ENCODE assay signal across 7 mouse cellular contexts in the genomic region with DNA sequence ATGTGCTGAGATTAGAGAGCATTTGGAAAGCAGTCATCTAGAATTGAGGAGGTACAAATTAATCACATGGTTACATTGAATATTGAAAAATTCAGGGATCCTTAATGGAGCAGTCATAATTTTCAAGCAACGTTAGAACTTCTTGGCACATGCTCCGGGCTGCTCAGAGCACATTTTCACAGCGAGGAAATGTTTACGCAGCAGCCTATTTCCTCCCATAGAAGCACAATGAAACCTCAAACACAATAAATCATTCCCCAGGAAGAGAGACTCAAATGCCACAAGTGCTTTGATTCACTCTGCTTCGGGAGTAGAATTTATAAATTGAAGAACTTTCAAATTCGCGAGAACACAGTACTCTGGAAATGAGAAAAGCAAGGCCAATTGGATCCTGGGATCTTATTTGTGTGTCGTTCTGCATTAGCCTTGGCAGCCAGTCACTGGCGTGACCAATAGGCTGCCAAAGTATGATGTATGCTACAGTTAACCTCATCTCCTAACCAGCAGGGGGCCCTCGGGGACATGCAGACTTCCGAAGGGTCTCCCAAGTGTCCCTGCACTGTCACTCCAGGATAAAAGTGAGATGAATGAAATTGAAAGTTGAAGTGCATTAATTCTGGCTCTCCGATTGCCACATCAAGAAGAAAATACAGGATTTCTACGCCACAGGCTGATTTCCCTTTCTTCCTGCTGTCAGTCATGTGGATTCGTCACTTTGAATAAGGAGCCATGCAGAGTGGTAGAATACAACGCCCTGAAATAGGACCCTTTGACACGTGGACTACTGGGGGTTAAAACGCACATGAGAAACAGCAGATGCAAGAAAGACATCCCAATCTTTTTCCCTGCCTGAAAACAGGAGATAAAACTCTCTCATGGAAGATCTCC.
DNase-seq lines count a peak whose midpoint lies in the region; ATAC-seq and TF ChIP-seq lines count a peak whose summit lies in the region.

No protein-coding gene starts in this region.

- H3K9ac ChIP-seq in embryonic facial prominence, embryonic 12.5 days = no peak overlapping the region
- H3K9ac ChIP-seq in kidney, embryonic 15.5 days = no peak overlapping the region
- no peak overlapping the region for H3K9ac ChIP-seq in limb, embryonic 12.5 days (replicated peaks)
- H3K9ac ChIP-seq in midbrain, embryonic 11.5 days (ENCODE audit: low read length) = no peak overlapping the region

- no peaks in the 10 kb centered on the region for H3K4me1 ChIP-seq in brown adipose tissue, adult 24 weeks (ENCODE audit: control insufficient read depth, insufficient read depth, insufficient read length, low read length)
- no peaks in the 10 kb centered on the region for H3K4me1 ChIP-seq in embryonic facial prominence, embryonic 12.5 days
- H3K4me1 ChIP-seq in heart, embryonic 10.5 days = no peaks in the 10 kb centered on the region
- H3K4me1 ChIP-seq in kidney, embryonic 15.5 days = 0 out of 2 replicates have a peak, but pooled peaks cover 4% of the 10 kb centered on the region
- H3K4me1 ChIP-seq in limb, embryonic 12.5 days (replicated peaks) = no peaks in the 10 kb centered on the region; the same call in 1 of the 2 replicates
- peaks cover 2% of the 10 kb centered on the region; the same call in 1 of the 2 replicates for H3K4me1 ChIP-seq in midbrain, embryonic 11.5 days (ENCODE audit: control insufficient read depth, insufficient read depth, low read length)
- no peaks in the 10 kb centered on the region for H3K4me1 ChIP-seq in small intestine, adult 2 months (ENCODE audit: control insufficient read depth, insufficient read depth, insufficient read length, low read length)

- peak overlapping the region; percentile 22 for H3K4me3 ChIP-seq in brown adipose tissue, adult 24 weeks (ENCODE audit: insufficient read depth, low read depth, low read length)
- peak overlapping the region; percentile 13; the same call in 1 of the 2 replicates for H3K4me3 ChIP-seq in embryonic facial prominence, embryonic 12.5 days
- peak overlapping the region; percentile 30 for H3K4me3 ChIP-seq in heart, embryonic 10.5 days
- H3K4me3 ChIP-seq in kidney, embryonic 15.5 days (replicated peaks) = peak overlapping the region; percentile 29
- H3K4me3 ChIP-seq in limb, embryonic 12.5 days (replicated peaks) = no peak overlapping the region
- H3K4me3 ChIP-seq in midbrain, embryonic 11.5 days (ENCODE audit: low read depth, low read length) = peak overlapping the region; percentile 9; the same call in 1 of the 2 replicates
- H3K4me3 ChIP-seq in small intestine, adult 2 months (ENCODE audit: low read depth, low read length) = no peak overlapping the region

- H3K9me3 ChIP-seq in embryonic facial prominence, embryonic 12.5 days = no peaks in the 10 kb centered on the region
- no peaks in the 10 kb centered on the region for H3K9me3 ChIP-seq in heart, embryonic 10.5 days
- H3K9me3 ChIP-seq in kidney, embryonic 15.5 days (replicated peaks) = no peaks in the 10 kb centered on the region
- no peaks in the 10 kb centered on the region for H3K9me3 ChIP-seq in limb, embryonic 12.5 days
- H3K9me3 ChIP-seq in midbrain, embryonic 11.5 days (ENCODE audit: control insufficient read depth, low read length) = no peaks in the 10 kb centered on the region

- 31% methylated on average over 17 of the region's 17 CpGs for WGBS in embryonic facial prominence, embryonic 12.5 days
- WGBS in heart, embryonic 10.5 days = 42% methylated on average over 17 of the region's 17 CpGs
- 13% methylated on average over 17 of the region's 17 CpGs for WGBS in kidney, embryonic 15.5 days
- 40% methylated on average over 17 of the region's 17 CpGs for WGBS in limb, embryonic 12.5 days
- WGBS in midbrain, embryonic 11.5 days = 36% methylated on average over 17 of the region's 17 CpGs
- 19% methylated on average over 17 of the region's 17 CpGs for WGBS in small intestine, adult 2 months

- peak overlapping the region; percentile 40 for H3K4me2 ChIP-seq in embryonic facial prominence, embryonic 12.5 days (replicated peaks)
- peak overlapping the region; percentile 52 for H3K4me2 ChIP-seq in kidney, embryonic 15.5 days
- H3K4me2 ChIP-seq in limb, embryonic 12.5 days = peak overlapping the region; percentile 33
- peak overlapping the region; percentile 16; the same call in 1 of the 2 replicates for H3K4me2 ChIP-seq in midbrain, embryonic 11.5 days

- ATAC-seq in embryonic facial prominence, embryonic 12.5 days (ENCODE audit: insufficient number of reproducible peaks, insufficient read depth, low FRiP score, low TSS enrichment) = peak; percentile 82; the same call in 1 of the 2 replicates
- ATAC-seq in kidney, embryonic 15.5 days (replicated peaks; ENCODE audit: low FRiP score) = peak; percentile 94
- ATAC-seq in limb, embryonic 12.5 days (ENCODE audit: insufficient number of reproducible peaks, insufficient read depth, low FRiP score, low TSS enrichment, low read depth) = no peak
- peak; percentile 97 for ATAC-seq in midbrain, embryonic 11.5 days (ENCODE audit: low FRiP score)

- H3K27ac ChIP-seq in brown adipose tissue, adult 24 weeks (replicated peaks; ENCODE audit: low read depth, low read length) = peak overlapping the region; percentile 15; the same call in 1 of the 2 replicates
- no peak overlapping the region for H3K27ac ChIP-seq in embryonic facial prominence, embryonic 12.5 days
- H3K27ac ChIP-seq in heart, embryonic 10.5 days = no peak overlapping the region
- peak overlapping the region; percentile 33 for H3K27ac ChIP-seq in kidney, embryonic 15.5 days
- H3K27ac ChIP-seq in limb, embryonic 12.5 days = no peak overlapping the region
- H3K27ac ChIP-seq in midbrain, embryonic 11.5 days (ENCODE audit: low read depth, low read length) = no peak overlapping the region
- no peak overlapping the region for H3K27ac ChIP-seq in small intestine, adult 2 months (ENCODE audit: insufficient read depth, low read depth, low read length)

- no peak for TF ChIP-seq POLR2A in small intestine, adult 2 months (IDR thresholded peaks at IDR 0.05; ENCODE audit: low read depth, low read length)

- no peaks in the 10 kb centered on the region for H3K27me3 ChIP-seq in embryonic facial prominence, embryonic 12.5 days
- H3K27me3 ChIP-seq in heart, embryonic 10.5 days (ENCODE audit: insufficient read depth, poor library complexity, severe bottlenecking) = no peaks in the 10 kb centered on the region
- H3K27me3 ChIP-seq in kidney, embryonic 15.5 days = no peaks in the 10 kb centered on the region
- H3K27me3 ChIP-seq in limb, embryonic 12.5 days = no peaks in the 10 kb centered on the region
- no peaks in the 10 kb centered on the region for H3K27me3 ChIP-seq in midbrain, embryonic 11.5 days (ENCODE audit: control insufficient read depth, insufficient read depth, low read length)
- no peaks in the 10 kb centered on the region for H3K27me3 ChIP-seq in small intestine, adult 2 months (ENCODE audit: control insufficient read depth, insufficient read depth, low read length)

- 0 out of 2 replicates have a peak, but pooled peaks have one; percentile 18 for TF ChIP-seq CTCF in small intestine, adult 2 months (IDR thresholded peaks at IDR 0.05; ENCODE audit: extremely low read depth, insufficient read length, insufficient replicate concordance, low read depth, low read length)

- no peak for DNase-seq in heart, embryonic 10.5 days (ENCODE audit: low spot score)
- peak; percentile 92 for DNase-seq in midbrain, embryonic 11.5 days (ENCODE audit: low spot score, missing footprints)

- no peaks in the 10 kb centered on the region for H3K36me3 ChIP-seq in embryonic facial prominence, embryonic 12.5 days
- no peaks in the 10 kb centered on the region for H3K36me3 ChIP-seq in heart, embryonic 10.5 days
- H3K36me3 ChIP-seq in kidney, embryonic 15.5 days = no peaks in the 10 kb centered on the region
- H3K36me3 ChIP-seq in limb, embryonic 12.5 days = no peaks in the 10 kb centered on the region
- H3K36me3 ChIP-seq in midbrain, embryonic 11.5 days (ENCODE audit: control insufficient read depth, insufficient read depth, low read length) = no peaks in the 10 kb centered on the region
- H3K36me3 ChIP-seq in small intestine, adult 2 months (ENCODE audit: control insufficient read depth, insufficient read depth, low read length) = no peaks in the 10 kb centered on the region

Comparison
In these comparisons a context has a peak if more than half of its experiments do, and no peak if none do; other contexts are left out.
1. H3K27ac ChIP-seq: peak in brown adipose tissue, adult 24 weeks (single experiment) and kidney, embryonic 15.5 days (single experiment); none in embryonic facial prominence, embryonic 12.5 days (single experiment), heart, embryonic 10.5 days (single experiment), limb, embryonic 12.5 days (single experiment), midbrain, embryonic 11.5 days (single experiment) and small intestine, adult 2 months (single experiment).
2. H3K4me3 ChIP-seq: peak in brown adipose tissue, adult 24 weeks (single experiment), embryonic facial prominence, embryonic 12.5 days (single experiment), heart, embryonic 10.5 days (single experiment), kidney, embryonic 15.5 days (single experiment) and midbrain, embryonic 11.5 days (single experiment); none in limb, embryonic 12.5 days (single experiment) and small intestine, adult 2 months (single experiment).
3. Peak in every context shown above with its lines, with median percentiles within 50 percentile points of each other: H3K4me2 ChIP-seq.